Mouse (Mus musculus): Measurements from ENCODE around the gene Nptxr. TPM values are rescaled to one million over a fixed set of nuclear protein-coding genes. Genes with fewer than 3 reads are reported as not detected.

The Nptxr gene
- total RNA-seq (2023), result 1 to 10 TPM; 2.5 to 3.6 TPM

GRCm38 (mm10) chr15:79804352-79805071 is at the start of gene Nptxr:
Nptxr (minus strand) TSS chr15:79804766.

GRCm38 (mm10) chr15:79834130-79834880 is 29.7 kb upstream of the Nptxr start, which contains the start of the genes Npcd and Cbx6:
Npcd (minus strand) TSS chr15:79834237.
Cbx6 (minus strand) TSS chr15:79834688.

GRCm38 (mm10) chr15:79777749-79778148 is 26.8 kb downstream of the Nptxr start, which contains the start of gene Dnal4:
Dnal4 (minus strand) TSS chr15:79777849.

GRCm38 (mm10) chr15:79741921-79742705 is 62.5 kb downstream of the Nptxr start, which contains the start of gene Sun2:
Sun2 (minus strand) TSS chr15:79742536.

Other genes with a start within 250 kb of the Nptxr start
- gene Dmc1, start 199.7 kb downstream of the Nptxr start, total RNA-seq (2023), result not detected
- under 1 TPM; 0.67 to 0.81 TPM for gene Fam227a, start 145.8 kb downstream of the Nptxr start, total RNA-seq (2023)
- gene Cby1, start 145.6 kb downstream of the Nptxr start, total RNA-seq (2023), result 10 to 100 TPM in 1 of 2 experiments, 1 to 10 TPM in 1; 7.3 to 10.7 TPM
- gene Tomm22, start 133.9 kb downstream of the Nptxr start, total RNA-seq (2023), result 10 to 100 TPM; 85.1 to 92.9 TPM
- 10 to 100 TPM; 18.6 to 22.5 TPM for gene Josd1, start 116.8 kb downstream of the Nptxr start, total RNA-seq (2023)
- 10 to 100 TPM; 55.9 to 67.9 TPM for gene Gtpbp1, start 113.9 kb downstream of the Nptxr start, total RNA-seq (2023)
- gene Sun2, start 62.2 kb downstream of the Nptxr start, total RNA-seq (2023), result 100 to 1,000 TPM; 150 to 211 TPM
- gene Dnal4, start 26.9 kb downstream of the Nptxr start, total RNA-seq (2023), result 10 to 100 TPM; 15.3 to 18.7 TPM
- 1 to 10 TPM in 1 of 2 experiments, not detected in 1; 1.4 TPM for gene Npcd, start 29.5 kb upstream of the Nptxr start, total RNA-seq (2023)
- 1 to 10 TPM; 4.9 to 6.7 TPM for gene Cbx6, start 29.9 kb upstream of the Nptxr start, total RNA-seq (2023)
- 10 to 100 TPM; 65.2 to 79.8 TPM for gene Apobec3, start 86.9 kb upstream of the Nptxr start, total RNA-seq (2023)
- gene Cbx7, start 166.4 kb upstream of the Nptxr start, total RNA-seq (2023), result 10 to 100 TPM; 20.0 to 22.0 TPM
- 10 to 100 TPM; 55.6 to 68.4 TPM for gene Pdgfb, start 210.2 kb upstream of the Nptxr start, total RNA-seq (2023)